Mouse (Mus musculus) heart, adult 2 months (tissue): ENCODE measurements around the gene Dclre1c. TPM values are rescaled to one million over a fixed set of nuclear protein-coding genes. Genes with fewer than 3 reads are reported as not detected.

ENCODE experiments used
- DNase-seq, 2 experiments: peaks; one replicate each; pipeline ENCODE4 v3.0.0; 2021
- H3K27ac ChIP-seq: fragments of 200-600 bp; 2 replicates; pipeline ENCODE4 v1.8.1; 2022
- H3K27me3 ChIP-seq: fragments of 200-500 bp; 2 replicates; pipeline ENCODE4 v1.6.1; 2012; ENCODE audit warnings: mild to moderate bottlenecking, low read length, inconsistent platforms, mixed read lengths; ENCODE audit not compliant: control insufficient read depth, insufficient read depth
- H3K36me3 ChIP-seq: fragments of 200-500 bp; 2 replicates; pipeline ENCODE4 v1.6.1; 2012; ENCODE audit warnings: low read length, inconsistent platforms; ENCODE audit not compliant: control insufficient read depth, insufficient read depth
- H3K4me1 ChIP-seq: fragments of 200-500 bp; 2 replicates; pipeline ENCODE4 v1.6.1; 2011; ENCODE audit warnings: low read length; ENCODE audit not compliant: control insufficient read depth, insufficient read depth
- H3K4me3 ChIP-seq: fragments of 200-600 bp; 2 replicates; pipeline ENCODE4 v1.8.1; 2022
- H3K79me2 ChIP-seq: fragments of 200-500 bp; replicated peaks from 2 replicates; pipeline ENCODE4 v1.6.1; 2012; ENCODE audit warnings: mild to moderate bottlenecking, inconsistent platforms, low read length, moderate library complexity, mixed read lengths; ENCODE audit not compliant: control insufficient read depth, insufficient read depth
- H3K9ac ChIP-seq: fragments of 200-500 bp; 2 replicates; pipeline ENCODE4 v1.6.1; 2012; ENCODE audit warnings: low read depth, mild to moderate bottlenecking, control low read depth, inconsistent platforms, low read length, mixed read lengths
- CTCF ChIP-seq: fragments of 200-600 bp; IDR thresholded peaks from 2 replicates; pipeline ENCODE4 v1.8.1; 2022; ENCODE audit warnings: antibody characterized with exemption, mild to moderate bottlenecking, moderate library complexity
- EP300 ChIP-seq: fragments of 200-500 bp; IDR thresholded peaks from 2 replicates; pipeline ENCODE4 v1.6.1; 2011; ENCODE audit warnings: low read depth, low read length, control low read depth; ENCODE audit not compliant: insufficient read depth
- POLR2A ChIP-seq: fragments of 200-500 bp; IDR thresholded peaks from 2 replicates; pipeline ENCODE4 v1.6.1; 2011; ENCODE audit warnings: mild to moderate bottlenecking, low read depth, low read length, control low read depth; ENCODE audit not compliant: insufficient read depth
- WGBS: fragments of 180-500 bp; shearing (Covaris S2); methylation state at CpG from one replicate; pipeline ENCODE4 v1.1.7; 2018; 5-methylcytosine and 5-hydroxymethylcytosine counted together
- intact Hi-C: fragments of 180-260 bp; cut with DNase I; formaldehyde crosslinking; loops from one replicate; pipeline ENCODE4 v1.15.1; 2025
- polyA plus RNA-seq: library from polyadenylated mRNA; depleted of rRNA; stranded (reverse); fragments of >200 nt; gene quantifications from 2 replicates; pipeline ENCODE4 v1.2.3, GENCODE M21; 2012
- total RNA-seq, 2 experiments: library from RNA; stranded (reverse); gene quantifications; 2 replicates each; pipeline ENCODE4 v1.2.3; 2021

Gene Dclre1c
- total and polyA plus RNA-seq, 3 experiments: 2.1 to 2.7 (median 2.1) TPM

- no peaks in the 10 kb centered on the region for H3K27me3 ChIP-seq
- H3K27ac ChIP-seq: no peak overlapping the region
- no peaks in the 10 kb centered on the region for H3K4me1 ChIP-seq
- TF ChIP-seq POLR2A: no peak
- no peak overlapping the region for H3K9ac ChIP-seq
- no peaks in the 10 kb centered on the region for H3K79me2 ChIP-seq
- H3K4me3 ChIP-seq: no peak overlapping the region
- intact Hi-C loops: no loop called here
- no peak for DNase-seq
- no peaks in the 10 kb centered on the region for H3K36me3 ChIP-seq
- WGBS: 87% methylated on average over 3 of the region's 3 CpGs
These were observed 29.2 kb downstream of the Dclre1c start for GRCm38 (mm10) chr2:3453096-3453495.

GRCm38 (mm10) chr2:3456590-3456989, 32.7 kb downstream of the Dclre1c start:
- Histone ChIP-seq H3K9ac (no peak overlapping the region), H3K36me3 (no peaks in the 10 kb centered on the region; the same call in 1 of the 2 replicates), H3K4me3 (no peak overlapping the region), H3K79me2 (no peaks in the 10 kb centered on the region), H3K27me3 (no peaks in the 10 kb centered on the region), H3K4me1 (no peaks in the 10 kb centered on the region), H3K27ac (no peak overlapping the region)
- intact Hi-C loops: no loop called here
- no peak for DNase-seq
- no peak for TF ChIP-seq CTCF
- TF ChIP-seq POLR2A: no peak
- TF ChIP-seq EP300: no peak
- 85% methylated on average over 4 of the region's 4 CpGs for WGBS

GRCm38 (mm10) chr2:3473891-3474290, 50.0 kb downstream of the Dclre1c start:
- H3K27me3 ChIP-seq: no peaks in the 10 kb centered on the region
- no peaks in the 10 kb centered on the region for H3K79me2 ChIP-seq
- intact Hi-C loops: loop anchor here (2.0 to 5.0 kb wide), 2 partner anchors 39 to 52 kb away; partner anchors contain the start of genes Cdnf, Dclre1c, Gm45902 and Hspa14
- TF ChIP-seq POLR2A: no peak
- TF ChIP-seq EP300: no peak
- TF ChIP-seq CTCF: no peak
- WGBS: 2% methylated on average over 12 of the region's 12 CpGs
- DNase-seq: no peak
- H3K36me3 ChIP-seq: no peaks in the 10 kb centered on the region; the same call in 1 of the 2 replicates
- peak overlapping the region; percentile 57; the same call in 1 of the 2 replicates for H3K9ac ChIP-seq
- H3K4me1 ChIP-seq: peaks cover 2% of the 10 kb centered on the region
- H3K4me3 ChIP-seq: peak overlapping the region; percentile 77
- H3K27ac ChIP-seq: no peak overlapping the region

- intact Hi-C loops: loop anchor here (2.0 to 5.0 kb wide), 2 partner anchors 38 to 52 kb away; partner anchors contain the start of genes Cdnf, Dclre1c, Gm45902 and Hspa14
- Histone ChIP-seq H3K9ac (peak overlapping the region; percentile 66), H3K79me2 (no peaks in the 10 kb centered on the region), H3K27me3 (no peaks in the 10 kb centered on the region), H3K4me1 (peaks cover 2% of the 10 kb centered on the region), H3K4me3 (peak overlapping the region; percentile 77), H3K27ac (peak overlapping the region; percentile 20), H3K36me3 (no peaks in the 10 kb centered on the region; the same call in 1 of the 2 replicates)
- peak; percentile 60 to 68 for DNase-seq
- TF ChIP-seq EP300 (no peak), POLR2A (no peak), CTCF (no peak)
- under 1% methylated on average over 46 of the region's 46 CpGs for WGBS
These were observed 50.5 kb downstream of the Dclre1c start for GRCm38 (mm10) chr2:3474361-3474805.

GRCm38 (mm10) chr2:3474861-3475283, 50.9 kb downstream of the Dclre1c start, which contains the start of gene Suv39h2:
TSS of gene Suv39h2 (minus strand) at chr2:3475031.
- DNase-seq: peak; percentile 98 to 99
- TF ChIP-seq EP300: no peak
- no peak for TF ChIP-seq CTCF
- TF ChIP-seq POLR2A: peak; percentile 91
- Histone ChIP-seq H3K27ac (peak within 1 kb of the TSS; percentile 76), H3K4me3 (peak within 1 kb of the TSS; percentile 77), H3K27me3 (no peaks in the 10 kb centered on the region), H3K9ac (peak within 1 kb of the TSS; percentile 84), H3K4me1 (peaks cover 2% of the 10 kb centered on the region), H3K36me3 (no peaks in the 10 kb centered on the region; the same call in 1 of the 2 replicates), H3K79me2 (no peaks in the 10 kb centered on the region)
- WGBS: under 1% methylated on average over 42 of the region's 42 CpGs
- intact Hi-C loops: loop anchor here (2.0 to 5.0 kb wide), 2 partner anchors 38 to 53 kb away; partner anchors contain the start of genes Cdnf, Dclre1c, Gm45902 and Hspa14

GRCm38 (mm10) chr2:3475746-3476251, 51.9 kb downstream of the Dclre1c start:
- Histone ChIP-seq H3K9ac (no peak overlapping the region), H3K27ac (no peak overlapping the region; the same call in 1 of the 2 replicates), H3K27me3 (no peaks in the 10 kb centered on the region), H3K79me2 (no peaks in the 10 kb centered on the region), H3K36me3 (no peaks in the 10 kb centered on the region; the same call in 1 of the 2 replicates), H3K4me1 (peaks cover 2% of the 10 kb centered on the region), H3K4me3 (no peak overlapping the region)
- 72% methylated on average over 3 of the region's 3 CpGs for WGBS
- TF ChIP-seq EP300: no peak
- no peak for TF ChIP-seq POLR2A
- TF ChIP-seq CTCF: no peak
- DNase-seq: no peak
- intact Hi-C loops: loop anchor here (2.0 kb wide), 1 partner anchor 37 kb away; the partner anchor contains the start of genes Cdnf, Gm45902 and Hspa14
